25 mouse cellular contexts compared by ENCODE assay signal in genomic region chr3:154421461-154421950, GRCm38 (mm10).
A peak's percentile ranks its signal among the peaks of the same experiment; 100 is the strongest.
DNase-seq lines count a peak whose midpoint lies in the region; ATAC-seq lines count a peak whose summit lies in the region.
"Had no signal": no experiment of that assay in that cellular context is flagged by ENCODE, and none has a peak within 500 bp of the region (broad histone marks: within the 10 kb centered on the region; RNA-seq: fewer than 3 reads in every experiment).

No protein-coding gene starts in this region.

- intact Hi-C loops in gastrocnemius, postnatal 36 days (cut with DNase I), result no loop called here

- ATAC-seq in liver, embryonic 12.5 days, result no peak
- ATAC-seq: activated CD4-positive, CD25-positive, alpha-beta regulatory T cell, adult 4 months; forebrain, embryonic 13.5 days; forebrain, embryonic 16.5 days had no signal

- peak; percentile 42 for DNase-seq in heart, adult 11 months
- DNase-seq in heart, postnatal 4 days, result no peak
- peak; percentile 22 for DNase-seq in kidney, postnatal 14 days
- no peak for DNase-seq in kidney, adult 18-20 months
- DNase-seq in lung, postnatal 10 days, result peak; percentile 29
- peak; percentile 39 for DNase-seq in lung, postnatal 36 days
- no peak for DNase-seq in gastrocnemius, postnatal 36 days
- DNase-seq: adrenal gland, postnatal 10 days; adrenal gland, postnatal 36 days; cerebellum, adult 18-20 months; cerebellum, adult 9-10 months; cerebellum, postnatal 14 days; gastrocnemius, adult 2 months; gastrocnemius, postnatal 14 days; heart, adult 2 months; heart, postnatal 14 days had no signal

- H3K36me3 ChIP-seq in liver, embryonic 12.5 days, result no peaks in the 10 kb centered on the region
- H3K36me3 ChIP-seq: forebrain, embryonic 10.5 days; heart, embryonic 10.5 days; heart, embryonic 13.5 days; hindbrain, embryonic 12.5 days; hindbrain, embryonic 15.5 days had no signal

- H3K4me3 ChIP-seq in liver, embryonic 12.5 days, result no peak overlapping the region
- H3K4me3 ChIP-seq: forebrain, embryonic 10.5 days; forebrain, embryonic 13.5 days; gastrocnemius, adult 2 months; heart, adult 2 months; heart, embryonic 10.5 days; heart, embryonic 13.5 days; hindbrain, embryonic 12.5 days; hindbrain, embryonic 15.5 days had no signal

- H3K4me1 ChIP-seq in liver, embryonic 12.5 days, result no peaks in the 10 kb centered on the region
- H3K4me1 ChIP-seq: forebrain, embryonic 10.5 days; forebrain, embryonic 13.5 days; heart, embryonic 10.5 days; heart, embryonic 13.5 days; hindbrain, embryonic 12.5 days; hindbrain, embryonic 15.5 days had no signal

- H3K9ac ChIP-seq in liver, embryonic 12.5 days, result no peak overlapping the region
- H3K9ac ChIP-seq: forebrain, embryonic 13.5 days; heart, embryonic 13.5 days; hindbrain, embryonic 12.5 days; hindbrain, embryonic 15.5 days had no signal

- WGBS in liver, embryonic 12.5 days (ENCODE audit: insufficient replicate concordance), result 67% methylated on average over 7 of the region's 7 CpGs

- no peaks in the 10 kb centered on the region for H3K27me3 ChIP-seq in liver, embryonic 12.5 days (replicated peaks)
- H3K27me3 ChIP-seq: forebrain, embryonic 13.5 days; heart, embryonic 13.5 days; hindbrain, embryonic 12.5 days; hindbrain, embryonic 15.5 days had no signal

- H3K27ac ChIP-seq in liver, embryonic 12.5 days, result no peak overlapping the region
- H3K27ac ChIP-seq: forebrain, embryonic 10.5 days; forebrain, embryonic 13.5 days; gastrocnemius, adult 2 months; heart, adult 2 months; heart, embryonic 10.5 days; heart, embryonic 13.5 days; hindbrain, embryonic 12.5 days; hindbrain, embryonic 15.5 days had no signal

- H3K4me2 ChIP-seq in liver, embryonic 12.5 days, result no peak overlapping the region
- H3K4me2 ChIP-seq: forebrain, embryonic 13.5 days; heart, embryonic 13.5 days; hindbrain, embryonic 12.5 days; hindbrain, embryonic 15.5 days had no signal

- no peaks in the 10 kb centered on the region for H3K9me3 ChIP-seq in liver, embryonic 12.5 days (replicated peaks)
- H3K9me3 ChIP-seq: forebrain, embryonic 10.5 days; forebrain, embryonic 13.5 days; heart, embryonic 10.5 days; heart, embryonic 13.5 days; hindbrain, embryonic 12.5 days; hindbrain, embryonic 15.5 days had no signal

Comparison
In these comparisons a context has a peak if more than half of its experiments do, and no peak if none do; other contexts are left out.
1. DNase-seq: peak in heart, adult 11 months (single experiment), kidney, postnatal 14 days (single experiment), lung, postnatal 10 days (single experiment) and lung, postnatal 36 days (single experiment); none in heart, postnatal 4 days (single experiment), kidney, adult 18-20 months (single experiment) and gastrocnemius, postnatal 36 days (0 of 2).